Mouse (Mus musculus): ENCODE results near the gene Ncf2. TPM values are rescaled to one million over a fixed set of nuclear protein-coding genes. Genes with fewer than 3 reads are reported as not detected.
A peak's percentile ranks its signal among the peaks of the same experiment; 100 is the strongest.

Gene Ncf2
- 3.7 and 4.7 TPM in 2 replicates for polyA plus RNA-seq (2014; fragmentation: Nextera tagmentation; extraction: Ambion mirVana)

DNA sequence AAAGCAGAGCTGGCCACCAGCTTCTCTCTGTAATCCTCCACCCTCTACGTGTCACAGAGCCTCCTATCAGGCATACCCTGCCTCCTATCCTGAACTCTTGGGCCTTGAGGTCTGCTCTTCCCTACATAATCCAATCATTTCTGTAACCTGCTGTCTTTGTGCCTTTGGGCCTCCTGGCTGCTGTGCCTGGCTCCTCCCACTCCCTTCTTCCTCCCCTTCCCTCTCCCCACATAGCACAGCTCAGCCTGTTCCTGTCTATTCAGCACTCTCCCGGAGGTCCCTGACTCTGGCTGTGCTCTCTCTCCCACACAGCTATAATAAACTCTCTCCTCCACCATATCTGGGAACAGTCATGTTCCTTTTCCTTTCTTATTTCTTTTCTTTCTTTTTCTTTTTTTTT is at the start of gene Ncf2:
TSS of gene Ncf2 (plus strand) at position 298 of the 400 bp plus-strand sequence.
- Histone ChIP-seq H3K36me3 (ENCODE audit: control insufficient read depth, insufficient read depth, low read length) (no peaks in the 10 kb centered on the region), H3K27me3 (ENCODE audit: control insufficient read depth, insufficient read depth, low read length) (no peaks in the 10 kb centered on the region), H3K4me3 (ENCODE audit: low read depth, low read length) (no peak within 1 kb of the TSS), H3K4me2 (peak within 1 kb of the TSS; percentile 4; the same call in 1 of the 2 replicates), H3K27ac (ENCODE audit: low read depth, low read length) (peak within 1 kb of the TSS; percentile 29; the same call in 1 of the 2 replicates), H3K9ac (ENCODE audit: low read depth, low read length) (no peak within 1 kb of the TSS), H3K4me1 (ENCODE audit: control insufficient read depth, insufficient read depth, low read length) (peaks cover 2% of the 10 kb centered on the region), H3K9me3 (replicated peaks; ENCODE audit: control insufficient read depth, low read length) (no peaks in the 10 kb centered on the region)
- 13% methylated on average over 2 of the region's 2 CpGs for WGBS (ENCODE audit: insufficient replicate concordance)
- peak; percentile 71; the same call in 1 of the 2 replicates for ATAC-seq (replicated peaks; ENCODE audit: insufficient number of reproducible peaks, low FRiP score, low TSS enrichment)

DNA sequence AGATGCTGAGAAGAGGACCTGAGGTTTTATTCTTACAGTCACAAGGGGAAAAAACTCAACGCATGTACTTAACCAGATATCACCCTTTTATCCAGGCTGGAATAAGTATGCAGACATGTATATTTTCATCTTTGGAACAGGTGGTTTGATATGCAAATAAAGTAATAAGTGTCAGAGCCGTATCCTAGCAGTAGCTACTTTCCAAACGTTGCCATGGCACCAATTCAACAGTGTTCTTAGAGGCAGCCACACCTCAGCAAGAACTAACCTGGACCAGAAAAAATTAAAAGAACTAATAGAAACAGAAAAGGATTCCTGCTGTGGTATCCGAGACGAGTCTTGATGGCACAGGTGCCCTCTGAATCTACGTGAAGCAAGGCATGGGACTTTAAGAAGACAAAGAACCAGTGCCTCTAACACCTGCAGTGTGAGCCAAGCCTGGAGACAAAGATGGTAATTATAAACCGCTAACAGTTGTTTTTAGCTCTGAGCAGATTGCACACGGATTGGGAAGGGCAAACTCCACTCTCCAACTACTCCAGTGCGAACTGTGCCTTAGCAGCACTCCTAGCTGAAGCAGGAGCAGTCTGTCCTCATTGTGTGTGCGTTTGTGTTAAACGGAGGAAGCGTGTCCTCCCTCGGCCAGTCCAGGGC is 49.6 kb upstream of the Ncf2 start, which contains the start of gene Apobec4:
TSS of gene Apobec4 (plus strand) at position 240 of the 654 bp plus-strand sequence.
- H3K9ac ChIP-seq (ENCODE audit: low read depth, low read length): no peak within 1 kb of the TSS
- 74% methylated on average over 13 of the region's 13 CpGs for WGBS (ENCODE audit: insufficient replicate concordance)

DNA sequence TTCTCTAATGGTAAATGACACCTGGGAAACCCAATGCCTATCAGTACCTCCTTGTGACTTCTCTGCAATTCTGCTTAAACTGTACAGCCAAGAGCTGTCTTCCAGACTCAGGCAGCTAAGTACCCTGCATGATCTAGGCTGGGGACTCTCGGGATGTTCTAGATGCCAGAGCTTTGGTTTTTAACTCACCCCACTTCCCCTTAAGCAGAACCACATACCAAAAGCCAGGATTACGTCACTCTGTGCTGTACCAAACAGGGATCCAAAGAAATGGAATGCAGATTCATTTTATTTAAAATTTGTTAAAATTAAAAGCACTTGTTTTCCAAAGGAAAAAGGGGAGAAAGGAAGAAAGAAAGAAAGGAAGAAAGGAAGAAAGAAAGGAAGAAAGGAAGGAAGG is 38.2 kb upstream of the Ncf2 start:
- no peak overlapping the region for H3K4me2 ChIP-seq
- 71% methylated on average over 2 of the region's 2 CpGs for WGBS (ENCODE audit: insufficient replicate concordance)

More for the DNA sequence above, 49.6 kb upstream of the Ncf2 start, which contains the start of gene Apobec4:
- Histone ChIP-seq H3K9me3 (replicated peaks; ENCODE audit: control insufficient read depth, low read length) (no peaks in the 10 kb centered on the region), H3K36me3 (ENCODE audit: control insufficient read depth, insufficient read depth, low read length) (no peaks in the 10 kb centered on the region), H3K4me3 (ENCODE audit: low read depth, low read length) (no peak within 1 kb of the TSS), H3K4me2 (no peak within 1 kb of the TSS), H3K27me3 (ENCODE audit: control insufficient read depth, insufficient read depth, low read length) (no peaks in the 10 kb centered on the region), H3K27ac (ENCODE audit: low read depth, low read length) (no peak within 1 kb of the TSS), H3K4me1 (ENCODE audit: control insufficient read depth, insufficient read depth, low read length) (no peaks in the 10 kb centered on the region)
- ATAC-seq (replicated peaks; ENCODE audit: insufficient number of reproducible peaks, low FRiP score, low TSS enrichment): no peak

DNA sequence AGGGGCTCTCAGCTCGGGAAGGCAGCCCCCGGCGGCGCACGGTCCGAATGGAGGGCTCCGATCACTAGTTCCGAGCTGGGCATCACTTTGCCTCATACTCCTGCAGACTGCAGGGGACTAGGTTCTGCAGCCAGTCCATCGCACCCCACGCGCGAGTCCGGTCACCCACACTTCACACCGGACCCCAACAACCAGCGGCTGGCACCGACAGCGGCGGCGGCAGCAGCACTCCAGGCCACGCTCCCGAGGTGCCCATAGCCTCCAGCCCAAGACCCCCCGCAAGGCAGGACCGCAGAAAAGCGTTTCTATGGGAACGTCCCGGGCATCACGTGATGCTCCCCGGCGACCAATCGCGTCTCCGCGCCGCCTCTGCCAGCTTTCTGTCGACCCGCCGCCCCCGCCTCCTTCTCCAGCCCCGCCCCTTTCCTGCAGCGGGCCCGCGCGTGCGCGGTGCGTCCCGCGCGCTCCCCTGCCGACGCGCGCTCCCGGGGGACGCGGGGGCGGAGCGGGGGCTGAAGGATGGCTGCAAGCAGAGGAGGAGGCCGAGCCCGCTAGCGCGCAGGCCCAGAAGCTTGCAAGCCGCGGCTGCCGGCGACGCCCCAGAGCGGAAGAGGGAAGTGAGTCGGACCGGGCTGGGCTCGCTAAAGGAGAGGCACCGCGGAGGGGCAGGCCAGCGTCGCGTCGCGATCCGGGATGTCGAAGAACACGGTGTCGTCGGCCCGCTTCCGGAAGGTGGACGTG is 33.8 kb upstream of the Ncf2 start, which contains the start of the genes Rgl1 and Arpc5:
TSS of gene Rgl1 (minus strand) at position 320 of the 741 bp plus-strand sequence.
TSS of gene Arpc5 (plus strand) at position 511 of the 741 bp plus-strand sequence.
- Histone ChIP-seq H3K4me3 (ENCODE audit: low read depth, low read length) (peak within 1 kb of the TSS; percentile 93), H3K36me3 (ENCODE audit: control insufficient read depth, insufficient read depth, low read length) (peaks cover 6% of the 10 kb centered on the region; the same call in 1 of the 2 replicates), H3K4me2 (peak within 1 kb of the TSS; percentile 96), H3K9me3 (replicated peaks; ENCODE audit: control insufficient read depth, low read length) (no peaks in the 10 kb centered on the region), H3K27me3 (ENCODE audit: control insufficient read depth, insufficient read depth, low read length) (peaks cover 7% of the 10 kb centered on the region; the same call in 1 of the 2 replicates), H3K9ac (ENCODE audit: low read depth, low read length) (peak within 1 kb of the TSS; percentile 98), H3K27ac (ENCODE audit: low read depth, low read length) (peak within 1 kb of the TSS; percentile 91), H3K4me1 (ENCODE audit: control insufficient read depth, insufficient read depth, low read length) (no peaks in the 10 kb centered on the region)
- under 1% methylated on average over 79 of the region's 86 CpGs for WGBS (ENCODE audit: insufficient replicate concordance)
- peak; percentile 97 for ATAC-seq (replicated peaks; ENCODE audit: insufficient number of reproducible peaks, low FRiP score, low TSS enrichment)

More for the DNA sequence above, 38.2 kb upstream of the Ncf2 start:
- Histone ChIP-seq H3K27ac (ENCODE audit: low read depth, low read length) (no peak overlapping the region), H3K9me3 (replicated peaks; ENCODE audit: control insufficient read depth, low read length) (no peaks in the 10 kb centered on the region), H3K4me1 (ENCODE audit: control insufficient read depth, insufficient read depth, low read length) (no peaks in the 10 kb centered on the region), H3K27me3 (ENCODE audit: control insufficient read depth, insufficient read depth, low read length) (peaks cover 7% of the 10 kb centered on the region; the same call in 1 of the 2 replicates), H3K9ac (ENCODE audit: low read depth, low read length) (no peak overlapping the region), H3K36me3 (ENCODE audit: control insufficient read depth, insufficient read depth, low read length) (no peaks in the 10 kb centered on the region), H3K4me3 (ENCODE audit: low read depth, low read length) (no peak overlapping the region)
- ATAC-seq (replicated peaks; ENCODE audit: insufficient number of reproducible peaks, low FRiP score, low TSS enrichment): no peak

DNA sequence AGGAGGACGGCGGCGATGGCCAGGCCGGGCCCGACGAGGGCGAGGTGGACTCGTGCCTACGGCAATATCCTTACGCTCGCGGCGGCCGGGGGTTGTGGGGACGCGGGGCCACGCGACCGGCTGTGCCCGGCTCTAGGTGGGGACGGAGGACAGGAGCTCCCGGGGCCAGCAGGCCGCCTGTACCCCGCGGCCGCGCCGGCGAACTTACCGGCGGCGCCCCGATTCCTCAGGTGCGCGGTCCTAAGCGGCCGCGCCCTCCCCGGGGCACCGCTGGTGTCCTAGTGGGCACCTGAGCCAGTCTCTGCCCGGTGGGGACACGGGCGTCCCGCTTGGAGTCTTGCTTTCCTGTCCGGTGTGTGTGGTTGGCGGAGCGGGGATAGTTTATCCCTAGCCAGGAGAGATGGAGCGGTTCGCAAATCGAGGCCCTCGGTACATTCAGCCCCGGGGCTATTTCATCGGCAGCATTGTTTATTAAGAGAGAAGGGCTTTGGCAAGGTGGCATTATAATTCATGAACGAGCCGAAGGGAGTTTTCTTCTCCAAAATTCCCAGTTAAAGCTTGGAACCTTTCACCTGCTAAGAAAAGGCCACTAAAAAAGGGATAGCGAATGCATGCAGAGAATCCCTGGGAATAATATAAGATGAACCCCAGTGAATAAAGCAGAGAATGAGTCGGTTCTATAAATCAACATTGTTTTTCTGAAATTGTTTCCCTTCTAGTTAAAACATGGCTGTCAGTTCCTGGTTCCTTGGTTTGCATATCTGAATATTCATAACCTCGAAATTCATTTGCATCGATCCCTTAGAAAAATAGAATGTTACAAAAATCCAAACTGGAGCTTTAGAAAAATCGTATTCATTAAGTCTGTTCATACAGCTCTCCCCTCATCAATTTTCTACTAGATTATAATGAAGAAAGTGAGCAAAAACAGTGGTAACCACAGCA is 32.9 kb upstream of the Ncf2 start:
- Histone ChIP-seq H3K27ac (ENCODE audit: low read depth, low read length) (peak overlapping the region; percentile 91), H3K4me1 (ENCODE audit: control insufficient read depth, insufficient read depth, low read length) (no peaks in the 10 kb centered on the region), H3K4me2 (peak overlapping the region; percentile 69), H3K9ac (ENCODE audit: low read depth, low read length) (peak overlapping the region; percentile 98), H3K36me3 (ENCODE audit: control insufficient read depth, insufficient read depth, low read length) (peaks cover 6% of the 10 kb centered on the region; the same call in 1 of the 2 replicates), H3K9me3 (replicated peaks; ENCODE audit: control insufficient read depth, low read length) (no peaks in the 10 kb centered on the region), H3K4me3 (ENCODE audit: low read depth, low read length) (peak overlapping the region; percentile 93), H3K27me3 (ENCODE audit: control insufficient read depth, insufficient read depth, low read length) (peaks cover 7% of the 10 kb centered on the region; the same call in 1 of the 2 replicates)
- WGBS (ENCODE audit: insufficient replicate concordance): under 1% methylated on average over 58 of the region's 60 CpGs
- ATAC-seq (replicated peaks; ENCODE audit: insufficient number of reproducible peaks, low FRiP score, low TSS enrichment): peak; percentile 58

DNA sequence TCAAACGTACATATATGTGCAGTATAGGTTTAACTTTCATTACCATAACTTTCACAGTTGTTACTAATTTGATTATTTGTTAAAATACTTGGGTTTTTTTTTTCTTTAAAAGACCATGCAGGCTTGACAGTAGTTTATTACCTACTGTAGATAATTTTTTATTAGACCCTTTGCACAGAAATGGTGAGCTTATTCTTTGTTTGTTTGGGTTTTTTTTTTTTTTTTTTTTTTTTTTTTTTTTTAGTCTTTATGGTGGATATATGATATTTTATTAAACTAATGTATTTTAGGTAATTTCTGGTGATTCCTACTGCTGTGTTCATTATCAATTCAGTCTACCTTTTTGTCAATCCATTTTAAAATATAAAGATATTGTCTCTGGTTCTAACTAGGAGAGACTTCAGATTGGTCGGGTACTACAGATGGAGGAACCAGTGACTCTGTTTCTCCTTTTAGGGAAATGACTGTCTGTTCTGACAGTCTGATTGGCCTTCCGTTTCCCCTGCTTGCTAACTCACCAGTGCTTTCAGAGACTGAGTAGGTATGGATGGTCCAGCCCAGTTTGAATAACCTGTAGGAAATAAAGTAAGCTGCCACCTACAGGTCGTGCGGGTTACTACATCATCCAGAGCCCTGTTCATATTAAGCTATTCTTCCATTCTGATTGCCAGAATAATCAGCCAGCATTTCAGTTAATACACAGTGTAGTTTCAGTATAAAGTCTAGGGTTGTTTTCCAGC is 32.1 kb upstream of the Ncf2 start:
- H3K4me3 ChIP-seq (ENCODE audit: low read depth, low read length): peak overlapping the region; percentile 93
- H3K27me3 ChIP-seq (ENCODE audit: control insufficient read depth, insufficient read depth, low read length): peaks cover 7% of the 10 kb centered on the region; the same call in 1 of the 2 replicates
- H3K27ac ChIP-seq (ENCODE audit: low read depth, low read length): no peak overlapping the region
- WGBS (ENCODE audit: insufficient replicate concordance): 8% methylated on average over 5 of the region's 5 CpGs
- H3K9ac ChIP-seq (ENCODE audit: low read depth, low read length): no peak overlapping the region
- H3K4me1 ChIP-seq (ENCODE audit: control insufficient read depth, insufficient read depth, low read length): no peaks in the 10 kb centered on the region
- ATAC-seq (replicated peaks; ENCODE audit: insufficient number of reproducible peaks, low FRiP score, low TSS enrichment): peak; percentile 56; the same call in 1 of the 2 replicates
- no peaks in the 10 kb centered on the region for H3K9me3 ChIP-seq (replicated peaks; ENCODE audit: control insufficient read depth, low read length)
- peak overlapping the region; percentile 69 for H3K4me2 ChIP-seq
- H3K36me3 ChIP-seq (ENCODE audit: control insufficient read depth, insufficient read depth, low read length): peaks cover 14% of the 10 kb centered on the region; the same call in 1 of the 2 replicates

DNA sequence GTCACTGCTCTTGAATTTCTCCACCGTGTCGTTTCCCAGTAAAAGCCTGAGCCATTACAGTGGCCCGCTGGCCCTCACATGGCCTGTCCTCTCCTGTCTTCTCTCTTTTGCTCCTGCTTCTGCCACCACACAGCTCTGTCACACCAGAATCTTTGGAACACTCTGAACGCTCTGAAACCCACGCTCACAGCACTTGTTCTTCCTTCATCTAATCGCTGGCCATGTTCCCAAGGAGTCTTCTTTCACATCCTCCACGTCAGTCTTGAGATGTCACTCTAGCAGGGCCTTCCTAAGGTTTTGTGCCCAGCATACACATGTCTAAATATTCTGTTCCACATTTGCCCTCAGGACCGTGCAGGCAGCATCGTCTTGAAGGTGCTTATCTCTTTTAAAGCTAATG is 29.0 kb upstream of the Ncf2 start:
- H3K36me3 ChIP-seq (ENCODE audit: control insufficient read depth, insufficient read depth, low read length): peaks cover 16% of the 10 kb centered on the region
- H3K9ac ChIP-seq (ENCODE audit: low read depth, low read length): no peak overlapping the region
- H3K4me1 ChIP-seq (ENCODE audit: control insufficient read depth, insufficient read depth, low read length): no peaks in the 10 kb centered on the region
- no peaks in the 10 kb centered on the region for H3K9me3 ChIP-seq (replicated peaks; ENCODE audit: control insufficient read depth, low read length)
- no peak for ATAC-seq (replicated peaks; ENCODE audit: insufficient number of reproducible peaks, low FRiP score, low TSS enrichment)
- WGBS (ENCODE audit: insufficient replicate concordance): 92% methylated on average over 9 of the region's 9 CpGs
- H3K27ac ChIP-seq (ENCODE audit: low read depth, low read length): no peak overlapping the region
- H3K27me3 ChIP-seq (ENCODE audit: control insufficient read depth, insufficient read depth, low read length): no peaks in the 10 kb centered on the region
- no peak overlapping the region for H3K4me2 ChIP-seq
- H3K4me3 ChIP-seq (ENCODE audit: low read depth, low read length): no peak overlapping the region

Data from heart, embryonic 11.5 days (tissue).